Mouse (Mus musculus): ENCODE results near the gene Fgfbp1. TPM values are rescaled to one million over a fixed set of nuclear protein-coding genes. Genes with fewer than 3 reads are reported as not detected.

The Fgfbp1 gene
- not detected for polyA plus RNA-seq (2014; fragmentation: Illumina TruSeq; extraction: RNeasy Lipid Tissue Mini Kit (QIAGEN cat#74804); ENCODE audit: low read depth, low replicate concordance)

DNA sequence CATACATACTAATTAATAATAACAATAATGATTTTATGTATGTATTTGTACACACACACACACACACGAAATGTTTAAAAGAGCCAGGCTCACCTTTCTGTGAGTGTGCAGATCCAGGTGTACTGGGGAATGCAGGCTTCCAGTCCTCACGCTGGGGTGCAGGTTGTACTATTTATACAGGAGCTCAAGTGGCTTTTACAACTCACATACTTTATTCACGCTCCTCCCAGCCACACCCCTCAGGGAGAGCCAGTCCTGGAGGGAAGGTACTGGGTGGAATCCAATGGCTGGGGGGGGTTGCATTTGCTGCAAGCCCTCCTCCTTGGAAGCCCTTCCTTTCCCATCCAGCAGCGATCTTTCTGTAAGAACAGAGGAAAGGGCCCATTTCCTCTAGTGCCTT is at the start of gene Fgfbp1:
Gene Fgfbp1 (minus strand): TSS at position 160 of the 400 bp plus-strand sequence.

Other genes with a start within 250 kb of the Fgfbp1 start
- 4.5 TPM for gene Bst1, start 162.9 kb downstream of the Fgfbp1 start, polyA plus RNA-seq (2014; fragmentation: Illumina TruSeq; extraction: RNeasy Lipid Tissue Mini Kit (QIAGEN cat#74804); ENCODE audit: low read depth, low replicate concordance)
- gene Fbxl5, start 160.1 kb downstream of the Fgfbp1 start, polyA plus RNA-seq (2014; fragmentation: Illumina TruSeq; extraction: RNeasy Lipid Tissue Mini Kit (QIAGEN cat#74804); ENCODE audit: low read depth, low replicate concordance): 197 TPM
- gene Cd38, start 113.2 kb downstream of the Fgfbp1 start, polyA plus RNA-seq (2014; fragmentation: Illumina TruSeq; extraction: RNeasy Lipid Tissue Mini Kit (QIAGEN cat#74804); ENCODE audit: low read depth, low replicate concordance): 54.6 TPM
- gene Gm7879, start 68.6 kb downstream of the Fgfbp1 start, polyA plus RNA-seq (2014; fragmentation: Illumina TruSeq; extraction: RNeasy Lipid Tissue Mini Kit (QIAGEN cat#74804); ENCODE audit: low read depth, low replicate concordance): not detected
- gene Prom1, start 120.3 kb upstream of the Fgfbp1 start, polyA plus RNA-seq (2014; fragmentation: Illumina TruSeq; extraction: RNeasy Lipid Tissue Mini Kit (QIAGEN cat#74804); ENCODE audit: low read depth, low replicate concordance): 5.7 TPM
- gene Tapt1, start 244.8 kb upstream of the Fgfbp1 start, polyA plus RNA-seq (2014; fragmentation: Illumina TruSeq; extraction: RNeasy Lipid Tissue Mini Kit (QIAGEN cat#74804); ENCODE audit: low read depth, low replicate concordance): 100 TPM

All from adrenal gland, adult 10 weeks (tissue).